Mouse (Mus musculus) retina, adult 2 months (tissue): ENCODE results near the gene Utp3.
"Not testable (repeated sequence)": the region's sequence is repeated elsewhere in the genome, so short reads cannot be mapped to it uniquely, and the experiment has no call there.

Source experiments
- DNase-seq: peaks from one replicate; pipeline ENCODE4 v3.0.0-alpha.2; 2012; ENCODE audit warnings: low read depth, low spot score

Gene Utp3

DNA sequence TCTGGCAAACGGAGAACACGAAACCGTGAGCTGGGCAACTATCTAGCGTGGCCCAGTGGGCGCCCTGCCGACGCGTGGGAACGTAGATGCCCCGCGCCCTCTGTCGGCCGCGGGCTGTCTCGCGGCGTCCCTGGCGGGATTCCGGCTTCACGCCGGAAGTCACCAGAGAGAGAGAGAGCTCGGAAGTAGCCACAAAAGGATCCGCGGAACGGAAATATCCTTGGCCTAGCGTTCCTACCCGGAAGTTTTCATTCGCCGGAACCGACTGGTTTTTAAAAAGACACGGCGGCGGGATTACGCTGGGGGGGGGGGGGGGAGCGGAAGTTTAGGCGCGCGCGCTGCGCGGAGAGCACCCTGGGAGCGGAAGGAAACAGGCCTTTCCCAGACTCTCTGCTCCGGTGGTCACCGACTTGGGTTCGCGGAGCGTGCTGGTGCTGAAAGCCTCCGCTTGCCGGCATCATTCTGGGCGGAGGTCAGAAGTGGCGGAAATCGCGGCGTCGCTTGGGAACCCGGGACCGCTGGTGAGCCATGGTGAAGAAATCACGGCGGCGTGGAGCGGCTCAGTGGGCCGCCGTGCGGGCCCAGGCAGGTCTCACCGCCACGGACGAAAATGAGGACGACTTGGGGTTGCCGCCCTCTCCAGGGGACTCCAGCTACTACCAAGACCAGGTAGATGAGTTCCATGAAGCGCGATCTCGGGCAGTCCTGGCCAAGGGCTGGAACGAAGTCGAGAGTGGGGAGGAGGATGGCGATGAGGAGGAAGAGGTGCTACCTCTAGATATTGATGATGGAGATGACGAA is at the start of gene Utp3:
Gene Utp3 (plus strand): TSS at position 377 of the 801 bp plus-strand sequence.
- DNase-seq: peak; percentile 100

DNA sequence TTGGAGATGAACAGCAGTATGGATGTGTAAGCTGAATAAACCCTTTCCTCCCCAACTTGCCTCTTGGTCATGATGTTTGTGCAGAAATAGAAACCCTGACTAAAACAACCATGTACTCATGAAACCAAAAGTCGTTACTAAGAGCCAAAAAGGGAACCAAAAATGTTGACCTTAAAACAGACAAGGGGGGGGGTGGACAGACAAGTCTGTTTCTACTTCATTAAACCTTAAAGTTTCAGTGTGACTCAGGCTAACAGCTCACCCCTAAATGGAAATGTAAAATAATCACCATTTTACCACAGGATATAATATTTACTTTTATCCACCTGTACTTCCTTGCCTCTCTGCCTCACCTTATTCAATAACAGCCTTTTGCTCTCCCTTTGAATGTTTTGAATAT is 45.7 kb upstream of the Utp3 start:
- no peak for DNase-seq

DNA sequence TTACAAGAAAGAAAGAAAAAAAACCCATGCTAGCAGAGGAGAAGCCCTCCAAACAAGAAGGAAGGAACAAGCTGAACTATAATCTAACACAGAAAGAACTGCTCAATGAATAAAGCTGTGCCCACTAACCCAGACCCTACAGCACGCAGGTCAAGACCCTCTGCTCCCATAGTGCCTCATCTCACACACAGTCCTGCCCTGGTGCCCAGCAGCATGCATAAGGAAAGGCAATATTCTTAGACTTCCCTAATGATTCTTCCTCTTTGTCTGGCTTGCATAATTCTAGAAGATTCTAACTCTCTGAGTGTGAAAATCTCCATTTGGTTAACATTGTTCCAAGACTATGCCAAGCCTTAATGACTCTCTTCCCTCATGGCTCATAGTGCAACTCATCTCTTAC is 45.3 kb upstream of the Utp3 start:
- DNase-seq: no peak

DNA sequence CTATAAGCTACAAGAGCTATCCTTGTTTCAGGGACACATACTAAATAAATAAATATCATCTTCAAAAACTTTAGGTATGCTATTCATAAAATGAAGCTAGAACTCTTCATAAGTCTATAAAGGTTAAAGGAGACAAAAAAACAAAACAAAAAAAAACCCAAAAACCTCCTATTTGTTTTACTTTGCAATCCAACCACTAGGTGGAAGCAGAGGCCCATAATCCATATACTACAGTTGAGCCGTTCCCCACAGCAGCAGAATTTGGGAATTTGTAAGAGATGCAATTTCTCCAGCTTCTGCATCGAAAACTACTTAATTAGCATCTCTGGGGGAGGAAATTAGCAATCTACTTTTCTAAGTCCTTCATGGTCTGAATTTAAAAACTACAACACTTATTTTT is 35.0 kb upstream of the Utp3 start:
- DNase-seq: peak; percentile 22

DNA sequence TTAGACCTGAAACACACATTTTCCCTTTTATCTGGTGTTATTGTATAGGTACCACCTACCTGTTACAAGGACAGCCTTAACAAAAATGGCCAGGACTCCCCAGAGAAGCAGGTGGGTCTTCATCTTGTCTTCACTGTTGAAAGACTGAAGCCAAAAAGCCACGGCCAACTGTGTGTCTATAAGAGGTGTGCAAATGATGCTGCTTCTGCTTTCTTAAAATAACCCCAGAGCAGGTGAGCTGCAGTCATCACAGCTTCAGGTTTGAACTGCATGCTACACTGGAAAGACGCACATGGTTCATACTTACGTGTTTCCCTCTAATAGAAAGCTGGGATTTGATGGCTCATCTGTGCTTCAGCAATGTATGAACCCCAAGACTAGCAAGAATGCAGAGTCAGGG is 26.6 kb upstream of the Utp3 start, which contains the start of gene Jchain:
Gene Jchain (minus strand): TSS at position 235 of the 400 bp plus-strand sequence.
- no peak for DNase-seq

DNA sequence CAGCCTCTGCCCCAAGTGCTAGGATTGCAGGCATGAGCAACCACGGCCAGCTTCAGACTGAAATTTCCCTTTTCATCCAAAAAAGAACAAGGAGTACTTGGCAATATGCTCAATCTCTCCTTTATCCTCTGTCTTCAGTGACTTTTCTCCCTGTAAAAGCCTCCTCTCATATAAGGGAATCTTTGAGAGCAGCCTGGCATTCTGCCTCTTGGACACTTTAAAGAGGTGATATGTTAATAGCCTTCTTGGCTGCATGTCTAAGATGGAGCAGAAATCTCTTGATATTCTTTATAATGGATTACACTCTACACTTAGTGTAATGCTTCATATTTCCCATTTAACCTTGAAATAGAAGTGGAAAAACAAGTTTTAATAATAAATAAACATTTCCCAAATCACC is 23.4 kb upstream of the Utp3 start:
- no peak for DNase-seq

DNA sequence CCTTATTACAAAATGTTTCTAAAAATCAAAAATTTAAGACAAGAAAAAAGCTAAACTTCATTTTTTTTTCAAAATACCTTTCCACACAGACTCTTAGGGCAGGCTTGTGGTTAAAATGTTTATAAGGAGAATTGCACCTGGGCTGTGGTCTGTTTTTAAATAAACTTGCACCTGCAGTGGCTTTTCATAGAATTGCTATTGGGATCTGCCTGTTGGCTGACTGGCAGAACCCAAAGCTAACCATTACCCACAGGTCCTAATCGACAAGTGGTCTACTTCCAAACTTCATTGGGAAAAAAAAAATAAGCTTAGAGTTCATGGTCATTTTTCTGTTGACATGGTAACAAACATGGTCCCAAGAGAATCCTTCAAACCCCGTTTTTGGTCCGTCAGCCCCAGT is 19.6 kb upstream of the Utp3 start:
- DNase-seq: no peak

DNA sequence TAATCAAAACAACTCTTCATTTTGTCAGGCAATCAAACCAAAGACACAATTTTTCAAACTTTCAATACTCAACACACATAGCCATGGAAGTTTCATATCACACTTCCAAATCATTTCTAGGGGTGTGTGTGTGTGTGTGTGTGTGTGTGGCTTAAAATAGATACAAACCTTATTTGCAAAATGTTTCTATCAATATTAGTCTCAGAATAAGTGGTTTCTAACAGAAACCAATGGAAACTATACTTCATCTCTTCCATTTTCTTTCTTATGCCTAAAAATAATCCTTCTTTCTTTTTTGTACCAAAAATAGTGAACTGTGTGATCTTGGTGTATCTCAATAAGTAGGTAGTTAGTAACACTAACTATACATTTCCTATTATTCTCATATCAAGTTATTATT is 13.4 kb upstream of the Utp3 start:
- DNase-seq: no peak

DNA sequence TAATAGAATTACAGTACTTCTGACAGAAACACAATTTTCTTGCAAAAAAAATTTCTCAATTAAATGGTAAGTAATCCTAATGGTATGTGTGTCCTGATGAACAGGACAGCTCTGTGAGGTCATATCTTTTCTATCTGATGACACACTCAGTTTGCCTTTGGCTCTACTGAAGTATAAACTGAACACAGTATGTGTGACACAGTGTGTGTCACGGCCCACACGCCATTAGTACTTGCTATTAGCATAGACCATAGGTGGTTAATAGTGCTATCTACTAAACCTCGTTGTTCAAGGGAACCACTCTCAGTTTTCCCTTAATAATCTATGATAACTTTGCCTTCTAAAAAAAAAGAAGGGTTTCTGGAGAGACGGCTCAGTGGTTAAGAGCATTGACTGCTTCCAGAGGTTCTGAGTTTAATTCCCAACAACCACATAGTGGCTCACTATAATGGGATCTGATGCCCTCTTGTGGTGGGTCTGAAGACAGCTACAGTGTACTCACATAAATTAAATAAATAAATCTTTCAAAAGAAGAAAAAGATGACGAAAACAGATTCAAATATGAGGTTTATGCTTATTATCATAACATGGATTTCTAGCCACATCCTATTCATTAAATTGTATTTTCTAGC is 11.5 kb upstream of the Utp3 start:
- DNase-seq: no peak

DNA sequence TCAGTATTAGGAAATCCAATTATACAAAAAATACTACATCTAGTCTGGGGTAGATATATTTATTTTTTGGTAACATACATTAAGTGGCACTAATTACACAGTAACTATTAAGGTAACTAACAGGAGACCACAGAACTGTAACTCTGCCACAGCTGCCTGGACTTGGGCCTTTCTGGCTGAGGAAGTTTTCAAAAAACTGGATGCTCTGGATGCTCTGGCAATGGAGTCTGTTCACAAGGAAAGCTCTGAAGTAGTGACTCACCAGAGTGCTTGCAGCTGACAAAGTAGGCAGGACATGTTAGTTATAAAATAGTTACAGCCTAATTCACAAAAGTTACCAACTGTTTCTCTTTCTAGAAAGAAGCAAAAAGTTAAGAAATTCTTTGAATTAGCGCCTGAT is 9.9 kb upstream of the Utp3 start:
- not testable (repeated sequence) for DNase-seq

DNA sequence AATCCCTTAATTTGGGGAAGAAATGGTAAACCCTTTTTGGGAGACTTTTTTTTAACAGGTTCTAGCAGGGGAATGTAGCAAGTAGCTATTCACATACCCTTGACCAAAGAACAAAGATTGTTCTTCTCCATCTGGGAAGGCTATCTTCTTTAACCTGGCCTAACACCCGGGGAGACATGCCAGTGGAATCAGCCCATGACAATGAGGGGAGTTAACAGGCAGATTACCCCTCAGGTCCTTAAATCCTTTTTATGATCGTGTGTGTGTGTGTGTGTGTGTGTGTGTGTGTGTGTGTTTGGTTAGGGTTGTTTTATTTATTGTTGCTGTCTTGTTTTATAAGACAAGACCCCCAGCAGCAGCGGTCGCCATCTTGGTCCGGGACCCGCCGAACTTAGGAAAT is 8.7 kb upstream of the Utp3 start:
- no peak for DNase-seq

DNA sequence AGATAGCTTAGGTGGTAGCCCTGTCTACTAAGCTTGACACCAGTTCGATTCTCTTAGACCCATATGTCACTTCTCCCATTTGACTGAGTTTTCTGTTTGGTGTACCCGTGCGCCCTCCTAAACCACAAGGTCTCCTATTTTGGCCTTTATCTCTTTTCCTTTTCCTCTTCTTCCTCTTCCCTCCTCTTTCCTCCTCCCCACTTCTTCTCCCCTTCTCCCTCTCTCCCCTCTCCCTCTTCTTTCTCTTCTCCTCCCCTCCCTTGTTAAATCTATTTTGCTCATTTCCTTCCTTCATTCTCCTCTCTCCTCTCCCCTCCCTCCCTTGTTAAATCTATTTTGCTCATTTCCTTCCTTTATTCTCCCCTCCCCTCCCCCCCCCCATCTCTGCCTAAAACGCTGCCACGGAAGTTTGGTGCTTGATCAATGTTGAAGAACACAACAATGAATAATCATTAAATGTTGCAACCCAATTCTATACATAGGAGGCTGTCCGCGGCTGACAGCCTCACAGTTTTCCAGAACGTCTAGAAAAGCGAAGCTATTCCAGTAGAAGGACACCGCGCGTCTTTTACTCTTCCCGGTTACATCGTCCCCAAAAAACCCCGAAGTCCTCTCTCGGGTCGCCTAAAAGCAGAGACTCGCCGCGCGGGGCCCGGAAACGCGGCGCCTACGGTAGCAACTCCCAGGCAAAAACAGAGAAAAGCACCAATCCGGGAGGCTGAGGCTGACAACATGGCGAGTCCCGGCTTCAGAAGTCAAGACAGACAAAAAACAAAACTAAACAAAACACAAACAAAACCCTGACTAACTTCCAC is 784 bp upstream of the Utp3 start:
- no peak for DNase-seq

DNA sequence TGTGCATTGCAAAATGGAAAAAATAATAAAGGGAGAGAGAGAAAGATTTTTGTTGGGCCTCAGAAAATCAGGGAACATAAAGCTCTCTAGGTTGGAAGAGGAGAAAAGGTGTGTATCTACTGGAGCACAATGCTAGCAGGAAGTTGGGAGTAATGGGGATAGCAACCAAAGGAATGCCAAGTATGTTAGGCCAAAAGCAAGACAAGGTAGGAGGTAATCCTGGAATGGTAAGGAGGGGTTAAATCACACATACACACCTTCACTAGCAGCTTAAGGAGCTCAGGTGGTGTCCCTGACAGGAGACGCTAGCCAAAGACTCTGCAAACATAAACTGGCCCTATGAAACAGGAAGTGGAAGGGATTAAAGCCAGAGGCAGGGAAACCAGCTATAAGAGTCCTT is 4.7 kb downstream of the Utp3 start:
- no peak for DNase-seq

DNA sequence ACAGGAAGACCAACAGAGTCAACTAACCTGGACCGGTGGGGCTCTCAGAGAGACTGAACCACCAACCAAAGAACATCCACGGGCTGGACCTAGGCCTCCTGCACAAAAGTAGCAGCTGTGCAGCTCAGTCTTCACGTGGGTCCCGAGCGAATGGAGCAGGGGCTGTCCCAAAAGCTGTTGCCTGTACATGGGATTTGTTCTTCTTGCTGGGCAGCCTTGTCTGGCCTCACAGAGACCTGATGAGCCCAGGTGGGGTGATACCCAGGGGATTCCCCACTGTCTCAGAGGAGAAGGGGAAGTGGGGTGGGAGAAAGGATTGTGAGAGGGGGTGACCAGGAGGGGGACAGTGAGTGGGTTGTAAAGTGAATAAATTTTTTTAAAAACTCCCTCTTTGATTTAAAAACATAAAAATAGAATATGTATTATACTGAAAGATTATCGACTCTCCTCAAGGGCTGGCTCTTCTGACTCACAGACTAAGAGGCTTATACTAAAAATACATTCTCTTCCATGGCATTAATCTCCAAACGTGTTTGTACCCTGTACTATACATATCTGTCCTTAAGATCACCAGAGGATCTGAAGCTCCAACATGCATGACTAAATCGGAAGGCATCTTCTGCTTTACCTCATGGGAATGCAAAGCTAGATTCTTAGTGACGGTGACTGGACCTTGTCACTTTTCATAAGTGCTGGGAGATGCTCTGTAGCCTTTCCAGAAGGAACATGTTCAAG is 7.0 kb downstream of the Utp3 start:
- peak; percentile 74 for DNase-seq

DNA sequence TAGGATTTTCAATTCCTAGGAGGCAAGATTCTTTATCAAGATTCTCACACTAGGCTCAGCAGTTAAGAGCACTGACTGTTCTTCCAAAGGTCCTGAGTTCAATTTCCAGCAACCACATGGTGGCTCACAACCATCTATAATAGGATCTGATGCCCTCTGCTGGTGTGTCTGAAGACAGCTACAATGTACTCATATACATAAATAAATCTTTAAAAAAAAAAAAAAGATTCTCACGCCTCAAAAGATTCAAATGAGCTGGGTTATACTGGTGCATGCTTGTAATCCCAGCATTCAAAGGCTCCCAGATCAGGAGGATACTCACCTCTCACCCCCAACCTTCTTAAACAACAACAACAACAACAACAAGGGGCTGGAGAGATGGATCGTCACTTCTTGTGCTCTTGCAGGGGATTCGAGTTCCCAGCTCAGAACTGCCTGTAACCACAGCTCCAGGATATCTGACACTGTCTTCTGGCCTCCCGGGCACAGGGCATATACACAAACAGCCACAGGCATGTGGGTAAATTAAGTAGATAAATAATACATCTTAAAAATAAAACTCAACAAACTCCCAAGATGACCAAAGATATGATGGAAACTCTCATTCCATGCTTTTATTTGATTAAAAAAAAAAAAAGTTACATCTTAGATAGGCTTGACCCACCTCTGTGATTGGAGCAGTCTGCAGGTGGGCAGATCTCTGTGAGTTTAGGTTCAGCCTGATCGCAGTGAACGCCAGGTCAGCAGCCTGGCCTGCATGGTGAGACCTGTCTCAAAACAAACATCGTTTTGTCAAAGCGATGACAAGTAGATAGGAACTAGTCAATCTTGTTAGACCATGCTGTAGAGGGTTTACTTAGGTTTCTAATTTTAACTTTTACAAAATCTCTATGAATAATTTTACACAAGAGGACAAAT is 8.9 kb downstream of the Utp3 start:
- DNase-seq: no peak

DNA sequence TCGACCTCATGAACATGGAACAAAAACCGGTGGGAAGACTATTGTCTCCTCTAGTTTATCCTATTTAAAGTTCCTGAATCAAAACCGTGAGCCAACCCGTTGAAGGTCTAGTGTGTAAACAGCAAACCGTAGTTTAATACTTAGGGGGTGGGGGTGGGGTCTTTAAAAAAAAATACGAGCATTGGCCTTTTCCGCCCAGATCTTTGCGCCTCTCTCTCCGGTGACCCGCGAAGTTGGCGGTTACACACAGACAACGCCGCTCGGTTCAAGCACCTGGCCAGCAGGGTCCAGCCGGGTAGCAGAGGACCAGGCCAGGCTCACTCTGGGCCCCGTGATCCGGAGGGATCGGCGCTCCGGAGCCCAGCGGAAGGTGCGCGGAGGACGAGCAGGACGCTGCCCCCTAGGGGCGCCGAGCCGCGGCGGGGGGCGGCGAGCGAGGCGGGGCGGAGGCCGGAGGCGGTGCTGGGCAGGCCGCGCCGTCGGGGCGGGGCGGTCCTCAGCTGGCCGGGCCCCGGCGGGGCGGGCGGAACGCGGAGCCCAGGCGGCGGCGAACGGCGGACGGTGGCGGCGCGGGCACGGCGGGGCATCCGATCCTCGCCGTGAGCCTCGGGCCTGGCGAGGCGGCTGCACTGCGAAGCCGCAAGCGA is 10.4 kb downstream of the Utp3 start, which contains the start of gene Rufy3:
Gene Rufy3 (plus strand): TSS at position 540 of the 647 bp plus-strand sequence.
- DNase-seq: no peak

DNA sequence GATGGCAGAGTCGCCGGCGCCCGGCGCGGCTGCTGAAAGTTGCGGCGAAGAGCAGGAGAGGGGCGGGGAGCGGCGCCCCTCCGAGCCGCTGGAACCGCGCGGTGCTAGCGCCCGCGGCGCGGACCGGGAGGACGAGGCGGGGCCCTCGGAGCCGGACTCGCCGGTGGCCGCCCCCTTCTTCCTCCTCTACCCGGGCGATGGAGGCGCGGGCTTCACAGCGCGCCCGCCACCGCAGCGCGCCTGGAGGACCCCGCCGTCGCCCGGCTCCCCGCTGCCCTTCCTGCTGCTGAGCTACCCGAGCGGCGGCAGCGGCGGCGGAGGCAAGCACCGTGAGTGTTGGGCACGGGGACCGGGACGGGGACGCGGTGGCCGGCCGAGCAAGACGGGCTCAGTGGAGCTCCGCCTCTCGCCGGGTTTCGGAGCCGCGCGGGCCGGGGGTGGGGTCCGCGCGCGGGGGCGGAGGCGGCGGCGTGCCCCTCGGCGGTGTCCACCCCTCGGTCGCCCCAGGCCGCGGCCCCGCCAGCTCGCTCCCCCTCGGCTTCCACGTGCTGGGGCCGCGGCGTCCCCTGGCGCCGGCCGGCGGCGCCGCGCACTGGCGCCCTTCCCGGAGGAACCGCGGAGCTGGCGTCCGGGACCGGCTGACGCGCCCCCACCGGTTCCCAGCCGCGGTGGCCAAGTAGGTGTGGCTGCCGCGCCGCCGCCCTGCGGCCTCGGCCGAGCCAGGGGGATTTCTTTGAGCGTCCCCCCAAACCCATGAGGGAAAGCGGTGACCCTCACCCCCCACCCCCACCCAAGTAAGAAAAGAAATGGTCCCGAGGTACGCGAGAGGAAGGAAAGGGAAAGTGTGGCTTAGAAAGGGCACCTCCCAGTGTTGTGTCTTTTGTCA is 11.1 kb downstream of the Utp3 start:
- DNase-seq: no peak

DNA sequence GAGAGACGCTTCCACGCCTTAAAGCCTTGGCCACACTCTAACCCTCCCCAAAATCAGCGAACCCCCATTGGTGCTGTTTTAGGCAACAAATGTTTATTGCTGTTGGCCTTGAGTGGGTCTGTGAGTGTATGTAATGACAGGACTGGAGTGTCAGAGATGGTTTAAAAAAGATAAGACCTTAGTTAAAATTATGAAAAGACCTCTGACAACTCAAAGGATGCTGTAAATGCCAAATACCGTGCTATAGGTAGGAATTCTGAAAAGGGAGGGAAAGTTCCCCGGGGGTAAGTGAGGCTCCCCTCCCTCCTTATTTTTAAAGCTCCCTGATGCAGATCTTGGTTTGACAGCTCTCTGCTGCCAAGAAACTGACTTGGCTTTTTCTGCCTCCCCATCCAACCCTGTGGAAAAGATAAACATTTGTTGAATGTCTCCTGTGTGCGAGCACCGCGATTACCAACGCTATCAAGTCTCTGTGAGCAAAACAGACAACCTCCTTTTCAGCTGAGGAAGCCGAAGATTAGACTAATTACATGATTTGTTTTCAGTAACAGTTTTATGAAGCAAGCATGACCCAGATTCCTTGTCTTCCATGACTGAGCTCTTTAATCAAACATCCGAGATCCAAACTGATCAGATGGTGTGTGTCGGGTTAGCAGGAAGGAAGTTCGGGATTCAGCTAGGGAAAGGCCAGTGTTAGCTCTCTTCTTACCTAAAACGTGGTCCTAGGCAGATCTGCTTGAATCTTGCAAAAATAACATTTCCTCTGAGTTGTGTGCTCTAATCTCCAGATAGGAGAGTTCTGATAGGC is 12.0 kb downstream of the Utp3 start:
- no peak for DNase-seq
